Mouse (Mus musculus) forebrain, embryonic 13.5 days (tissue): ENCODE results near the gene Mstn. TPM values are rescaled to one million over a fixed set of nuclear protein-coding genes. Genes with fewer than 3 reads are reported as not detected.

Experiments used
- polyA plus RNA-seq: library from polyadenylated mRNA; unstranded; fragments of >200 nt; fragmentation: Nextera tagmentation; extraction: Ambion mirVana; gene quantifications from 2 replicates; pipeline ENCODE4 v1.2.1, GENCODE M21; 2015

Mstn gene
- polyA plus RNA-seq, 1 experiment from 2014 or later: 0.28 TPM

Other genes starting within 250 kb of the Mstn start
- gene Inpp1, start 244.0 kb upstream of the Mstn start, polyA plus RNA-seq: 13.5 and 18.3 TPM in 2 replicates
- gene Hibch, start 216.7 kb upstream of the Mstn start, polyA plus RNA-seq: 23.9 and 25.1 TPM in 2 replicates
- 2.2 and 2.6 TPM in 2 replicates for gene 1700019D03Rik, start 41.5 kb upstream of the Mstn start, polyA plus RNA-seq
- gene 1700019A02Rik, start 126.0 kb downstream of the Mstn start, polyA plus RNA-seq: not detected in 2 replicates
- 17.6 and 20.2 TPM in 2 replicates for gene Pms1, start 235.4 kb downstream of the Mstn start, polyA plus RNA-seq
- gene Ormdl1, start 235.5 kb downstream of the Mstn start, polyA plus RNA-seq: 72.3 and 76.5 TPM in 2 replicates
- not detected in 2 replicates for gene Gm28778, start 235.5 kb downstream of the Mstn start, polyA plus RNA-seq